Mouse (Mus musculus) layer of hippocampus, adult 2 months (tissue): ENCODE measurements around the gene Prrc2c. TPM values are rescaled to one million over a fixed set of nuclear protein-coding genes. Genes with fewer than 3 reads are reported as not detected.
"Not testable (repeated sequence)": the region's sequence is repeated elsewhere in the genome, so short reads cannot be mapped to it uniquely, and the experiment has no call there.

Source experiments
- DNase-seq, 2 experiments: peaks; one replicate each; pipeline ENCODE4 v3.0.0; 2022; ENCODE audit warnings: low spot score in 2 of 2
- H3K27ac ChIP-seq: fragments of 200-600 bp; 2 replicates; pipeline ENCODE4 v1.8.1; 2022
- H3K4me3 ChIP-seq: fragments of 200-600 bp; 2 replicates; pipeline ENCODE4 v1.8.1; 2022; ENCODE audit warnings: mild to moderate bottlenecking
- CTCF ChIP-seq: fragments of 200-600 bp; conservative IDR thresholded peaks from 2 replicates; pipeline ENCODE4 v1.8.1; 2022; ENCODE audit warnings: antibody characterized with exemption, mild to moderate bottlenecking, moderate library complexity
- total RNA-seq, 2 experiments: library from RNA; stranded (reverse); gene quantifications; 2 replicates each; pipeline ENCODE4 v1.2.3; 2021

Gene Prrc2c
- total RNA-seq, 2 experiments from 2014 or later: 177 to 199 TPM

DNA sequence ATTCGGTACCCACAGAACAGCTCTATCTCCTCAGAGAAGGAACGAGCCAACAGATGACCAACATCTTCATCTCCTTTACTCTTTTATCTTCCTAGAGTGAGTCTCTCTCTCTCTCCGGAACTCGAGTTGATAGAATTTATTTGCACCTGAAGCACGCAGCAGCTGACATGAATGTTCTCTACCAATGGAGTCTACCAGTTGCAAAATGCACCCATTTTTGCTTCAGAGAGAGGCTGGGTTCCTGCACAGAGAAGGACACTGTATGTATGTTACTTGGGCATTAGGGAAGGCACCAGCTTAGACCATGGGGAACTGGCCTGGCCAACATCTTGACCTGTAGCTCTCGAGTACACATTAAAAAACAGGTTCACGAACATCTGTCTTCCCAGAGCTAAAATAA is 82.2 kb downstream of the Prrc2c start, which contains the start of gene Myocos:
Gene Myocos (minus strand): TSS at position 101 of the 400 bp plus-strand sequence.
- Histone ChIP-seq H3K27ac (no peak within 1 kb of the TSS), H3K4me3 (no peak within 1 kb of the TSS)
- no peak for TF ChIP-seq CTCF
- DNase-seq: no peak

DNA sequence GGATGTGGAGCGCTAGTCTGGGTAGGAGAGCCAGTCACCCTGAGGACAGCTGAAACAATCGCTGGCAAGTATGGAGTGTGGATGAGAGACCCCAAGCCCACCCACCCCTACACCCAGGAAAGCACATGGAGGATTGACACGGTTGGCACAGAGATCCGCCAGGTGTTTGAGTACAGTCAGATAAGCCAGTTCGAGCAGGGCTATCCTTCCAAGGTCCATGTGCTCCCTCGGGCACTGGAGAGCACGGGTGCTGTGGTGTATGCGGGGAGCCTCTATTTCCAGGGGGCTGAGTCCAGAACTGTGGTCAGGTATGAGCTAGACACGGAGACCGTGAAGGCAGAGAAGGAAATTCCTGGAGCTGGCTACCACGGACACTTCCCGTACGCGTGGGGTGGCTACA is 91.9 kb downstream of the Prrc2c start:
- TF ChIP-seq CTCF: no peak
- no peak for DNase-seq
- Histone ChIP-seq H3K4me3 (no peak overlapping the region), H3K27ac (no peak overlapping the region)

DNA sequence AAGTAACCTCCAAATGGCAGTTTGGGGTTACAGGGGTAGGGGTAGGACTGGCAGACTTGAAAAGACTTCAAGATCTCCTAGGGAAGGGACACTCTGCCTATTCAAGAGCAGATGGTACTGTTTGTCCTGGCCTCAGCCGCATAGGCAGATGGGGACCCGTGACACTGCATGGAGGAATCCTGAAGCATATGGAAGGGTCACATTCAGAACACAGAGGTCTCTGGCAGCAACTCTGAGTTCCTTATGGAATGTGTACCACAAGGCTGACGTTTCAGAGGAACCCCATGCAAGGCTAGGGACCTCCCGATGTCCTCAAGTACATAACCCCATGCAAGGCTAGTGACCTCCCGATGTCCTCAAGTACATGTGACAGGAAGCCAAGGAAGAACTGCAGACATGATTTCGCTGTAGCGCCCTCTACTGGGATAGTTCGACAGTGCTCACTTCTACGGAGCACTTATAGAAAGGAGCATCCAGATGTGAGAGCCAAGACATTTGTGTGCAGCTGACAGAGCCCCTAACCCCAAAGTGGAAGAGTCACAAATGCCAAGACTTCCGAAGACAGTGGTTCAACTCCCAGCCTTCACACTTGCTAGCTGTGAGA is 94.2 kb downstream of the Prrc2c start:
- peak; percentile 56 for TF ChIP-seq CTCF
- no peak for DNase-seq
- Histone ChIP-seq H3K27ac (no peak overlapping the region), H3K4me3 (no peak overlapping the region)

DNA sequence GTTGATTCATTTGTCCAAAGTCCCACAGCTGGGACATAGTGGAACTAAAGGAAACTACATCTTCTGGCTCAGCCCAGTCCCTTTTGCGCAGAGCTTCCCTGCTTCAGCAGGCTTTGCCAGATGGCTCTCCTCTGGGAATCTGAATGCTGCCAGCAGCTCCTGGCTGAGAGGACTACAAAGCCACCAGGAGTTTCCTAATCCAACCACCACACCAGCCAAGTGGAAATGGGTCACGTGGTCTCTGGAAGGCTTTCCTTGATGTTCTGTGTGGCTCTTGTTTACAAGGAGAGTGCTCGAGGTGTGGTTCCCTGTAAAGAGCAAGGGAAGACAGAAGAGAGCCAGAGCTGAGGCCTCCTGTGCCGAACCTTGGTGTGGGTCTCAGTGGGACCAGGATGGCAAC is 96.6 kb downstream of the Prrc2c start:
- Histone ChIP-seq H3K4me3 (no peak overlapping the region), H3K27ac (peak overlapping the region; percentile 15; the same call in 1 of the 2 replicates)
- peak; percentile 31; the same call in 1 of the 2 replicates for TF ChIP-seq CTCF
- peak; percentile 70 to 82 for DNase-seq

GRCm38 (mm10) chr1:162642591-162642990 is 97.8 kb downstream of the Prrc2c start:
- no peak for TF ChIP-seq CTCF
- H3K27ac ChIP-seq: no peak overlapping the region
- DNase-seq: no peak
- no peak overlapping the region for H3K4me3 ChIP-seq

DNA sequence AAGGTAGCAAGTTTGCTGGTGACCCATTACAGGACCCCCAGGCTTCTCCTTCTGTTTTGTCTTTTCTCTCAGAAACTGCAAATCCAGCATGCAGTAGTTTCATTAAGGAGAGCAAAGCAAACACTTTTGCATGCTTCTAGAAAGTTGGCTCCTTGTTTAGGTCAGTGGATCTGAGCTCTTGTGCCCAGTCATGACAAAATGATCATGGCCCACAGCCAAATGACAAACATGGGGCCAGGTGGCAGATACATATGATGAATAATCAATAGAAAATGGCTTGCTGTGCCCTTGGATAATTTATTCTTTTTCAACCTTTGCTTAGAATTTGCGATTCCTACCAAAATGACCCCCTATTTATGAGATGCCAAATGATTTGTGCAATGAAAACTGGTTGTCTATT is 100.5 kb downstream of the Prrc2c start:
- DNase-seq: no peak
- H3K27ac ChIP-seq: no peak overlapping the region
- no peak overlapping the region for H3K4me3 ChIP-seq
- no peak for TF ChIP-seq CTCF

GRCm38 (mm10) chr1:162639051-162639750 is 101.2 kb downstream of the Prrc2c start, which contains the start of gene Myoc:
Gene Myoc (plus strand): TSS chr1:162639155.
- H3K4me3 ChIP-seq: no peak within 1 kb of the TSS
- H3K27ac ChIP-seq: no peak within 1 kb of the TSS
- no peak for DNase-seq
- no peak for TF ChIP-seq CTCF

DNA sequence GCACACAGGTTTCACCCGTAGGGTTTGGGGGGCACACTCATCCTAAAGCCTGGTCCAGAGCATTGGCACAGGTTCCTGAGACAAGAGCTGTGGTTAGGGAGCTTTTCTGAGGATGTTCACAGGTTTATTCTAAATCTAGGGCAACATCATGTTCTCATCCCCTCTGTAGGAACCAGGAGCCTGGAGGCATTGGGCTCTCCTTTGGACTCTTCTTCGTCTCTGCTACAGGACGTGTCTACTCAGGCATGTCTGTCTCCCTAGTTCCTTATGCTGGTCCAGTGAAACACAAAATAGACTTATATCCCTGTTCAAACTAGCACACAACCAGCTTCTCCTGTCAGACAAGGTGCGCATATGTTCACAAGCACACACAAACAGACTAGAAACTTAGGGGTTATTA is 101.8 kb downstream of the Prrc2c start:
- DNase-seq: no peak
- no peak for TF ChIP-seq CTCF
- Histone ChIP-seq H3K4me3 (no peak overlapping the region), H3K27ac (no peak overlapping the region)

DNA sequence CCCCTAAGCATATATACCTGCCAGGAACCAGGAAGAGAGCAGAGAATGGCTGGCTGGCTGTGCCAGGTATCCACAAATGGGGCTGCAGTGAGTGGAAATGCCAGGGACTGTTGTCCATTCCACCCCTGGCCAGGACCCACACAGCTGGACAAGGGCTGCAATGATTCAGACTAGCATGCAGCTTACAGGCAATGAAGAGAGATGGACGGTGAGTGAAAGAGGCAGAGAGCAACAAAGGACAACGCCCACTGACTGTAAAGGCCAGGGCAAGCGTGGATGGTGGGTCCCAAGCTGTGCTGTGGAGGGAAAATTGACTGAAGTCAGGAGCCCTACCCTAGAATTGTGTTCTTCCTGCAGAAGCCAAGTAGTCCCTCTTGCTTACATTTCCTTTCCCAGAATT is 103.8 kb downstream of the Prrc2c start:
- Histone ChIP-seq H3K4me3 (no peak overlapping the region), H3K27ac (no peak overlapping the region)
- TF ChIP-seq CTCF: no peak
- DNase-seq: no peak

DNA sequence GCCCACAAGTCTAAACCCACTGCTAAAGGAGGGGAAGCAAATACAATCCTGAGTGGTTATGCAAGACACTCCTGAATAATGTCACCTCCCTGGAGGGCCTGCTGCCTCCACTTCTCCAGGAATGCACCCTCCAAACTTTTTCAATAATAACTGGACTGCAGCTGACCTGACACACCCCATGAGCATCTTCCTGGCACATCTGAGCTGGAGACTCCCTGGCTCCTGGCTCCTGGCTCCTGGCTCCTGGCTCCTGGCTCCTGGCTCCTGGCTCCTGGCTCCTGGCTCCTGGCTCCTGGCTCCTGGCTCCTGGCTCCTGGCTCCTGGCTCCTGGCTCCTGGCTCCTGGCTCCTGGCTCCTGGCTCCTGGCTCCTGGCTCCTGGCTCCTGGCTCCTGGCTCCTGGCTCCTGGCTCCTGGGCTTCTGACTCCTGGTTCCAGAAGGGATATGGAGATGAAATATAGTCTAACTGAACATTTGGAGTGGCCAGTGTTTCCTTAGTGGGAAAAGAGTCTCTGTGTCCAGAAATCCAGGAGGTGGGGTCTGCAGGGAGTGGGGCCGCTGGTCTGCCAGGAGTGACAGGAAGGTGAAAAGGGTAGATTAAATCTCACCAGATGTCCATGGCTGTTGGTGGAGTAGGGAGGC is 104.9 kb downstream of the Prrc2c start:
- H3K4me3 ChIP-seq, H3K27ac ChIP-seq, DNase-seq: not testable (repeated sequence)

GRCm38 (mm10) chr1:162628326-162628725 is 112.0 kb downstream of the Prrc2c start:
- not testable (repeated sequence) for DNase-seq, H3K4me3 ChIP-seq, H3K27ac ChIP-seq

- not testable (repeated sequence) for H3K4me3 ChIP-seq, DNase-seq
Observed at GRCm38 (mm10) chr1:162627821-162628220, 112.5 kb downstream of the Prrc2c start.

GRCm38 (mm10) chr1:162625229-162625628 is 115.1 kb downstream of the Prrc2c start:
- no peak for DNase-seq
- no peak; the same call in 1 of the 2 replicates for TF ChIP-seq CTCF
- H3K27ac ChIP-seq: no peak overlapping the region

More at GRCm38 (mm10) chr1:162627821-162628220, 112.5 kb downstream of the Prrc2c start:
- not testable (repeated sequence) for H3K27ac ChIP-seq

More at GRCm38 (mm10) chr1:162625229-162625628, 115.1 kb downstream of the Prrc2c start:
- no peak overlapping the region for H3K4me3 ChIP-seq
